Mouse (Mus musculus) mature B cell (primary cell): ENCODE data around the gene Cisd3.
"Not testable (repeated sequence)": the region's sequence is repeated elsewhere in the genome, so short reads cannot be mapped to it uniquely, and the experiment has no call there.

Source experiments
- in situ Hi-C: fragments of 300-500 bp; cut with MboI; formaldehyde crosslinking; loops from 2 replicates; pipeline ENCODE4 v1.14.3; 2019

Gene Cisd3

GRCm38 (mm10) chr11:97685613-97686321 is at the start of gene Cisd3:
Gene Cisd3 (plus strand): TSS chr11:97685826.
- in situ Hi-C loops = no loop called here

DNA sequence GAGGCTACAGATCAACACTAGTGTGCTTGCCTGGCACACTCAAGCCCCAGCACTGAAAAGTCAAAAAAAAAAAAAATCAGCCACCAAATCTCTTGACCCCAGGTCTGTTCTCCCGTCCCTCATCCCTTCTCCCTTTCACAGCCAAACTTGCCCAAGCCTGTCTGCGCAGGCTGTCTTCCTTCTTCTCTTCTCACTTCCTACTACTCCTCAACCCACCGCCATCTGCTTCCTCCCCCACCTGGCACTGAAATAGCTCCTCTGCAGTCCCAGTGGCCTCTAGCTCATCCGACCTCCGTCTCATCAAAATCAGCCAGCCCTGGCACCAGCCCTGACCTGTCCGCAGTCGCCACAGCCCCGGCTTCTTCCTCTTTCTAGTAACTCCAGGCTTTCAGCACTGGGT is 44.0 kb upstream of the Cisd3 start:
- in situ Hi-C loops = no loop called here

DNA sequence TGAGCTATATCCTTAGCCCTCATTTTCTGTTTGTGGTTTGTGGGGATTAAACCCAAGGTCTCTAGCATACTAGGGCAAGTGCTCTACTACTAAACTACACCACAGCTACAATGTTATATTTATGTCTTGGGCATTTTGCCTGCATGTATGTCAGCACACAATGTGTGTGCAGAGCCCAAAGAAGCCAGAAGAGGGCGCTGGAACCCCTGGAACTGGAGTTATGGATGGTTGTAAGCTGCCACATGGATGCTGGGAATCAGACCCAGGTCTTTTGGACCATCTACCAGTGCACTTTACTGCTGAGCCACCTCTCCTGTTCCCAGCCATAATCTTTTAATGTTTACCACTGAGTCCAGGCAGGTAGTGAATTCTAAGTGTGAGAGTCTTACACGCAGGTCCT is 42.9 kb upstream of the Cisd3 start:
- in situ Hi-C loops = no loop called here

DNA sequence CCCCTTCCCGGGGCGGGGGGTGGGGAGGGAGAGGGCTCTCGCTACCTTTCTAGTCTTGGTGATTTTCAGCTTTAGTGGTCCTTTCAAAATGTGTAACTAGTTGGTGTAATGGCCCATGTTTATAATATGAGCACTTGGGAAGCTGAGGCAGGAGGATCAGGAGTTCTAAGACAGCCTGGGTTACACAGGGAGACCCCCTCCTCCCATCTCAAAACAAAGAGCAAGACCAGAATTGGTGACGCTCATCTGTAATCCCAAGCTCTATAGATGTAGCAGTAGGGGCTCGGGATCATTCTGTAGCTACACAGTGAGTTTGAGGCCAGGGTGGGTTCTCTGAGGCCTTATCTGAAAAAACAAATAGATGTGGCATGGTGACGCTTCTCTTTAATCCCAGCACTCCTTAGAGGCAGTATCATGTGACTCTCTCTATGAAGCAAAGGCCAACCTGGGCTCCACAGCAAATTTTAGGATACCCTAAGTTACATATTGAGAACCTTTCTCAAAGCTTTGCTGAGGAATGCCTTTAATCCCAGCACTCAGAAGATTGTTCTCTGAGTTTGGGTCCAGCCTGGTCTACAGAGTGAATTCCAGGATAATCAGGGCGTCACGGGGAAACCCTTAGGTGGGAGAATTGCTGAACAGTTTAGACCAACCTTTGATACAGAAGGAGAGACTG is 42.1 kb upstream of the Cisd3 start:
- in situ Hi-C loops = no loop called here

GRCm38 (mm10) chr11:97644834-97645233 is 40.8 kb upstream of the Cisd3 start:
- in situ Hi-C loops = loop anchor here (5.0 kb wide), 1 partner anchor 37 kb away; no protein-coding TSS in a partner anchor

DNA sequence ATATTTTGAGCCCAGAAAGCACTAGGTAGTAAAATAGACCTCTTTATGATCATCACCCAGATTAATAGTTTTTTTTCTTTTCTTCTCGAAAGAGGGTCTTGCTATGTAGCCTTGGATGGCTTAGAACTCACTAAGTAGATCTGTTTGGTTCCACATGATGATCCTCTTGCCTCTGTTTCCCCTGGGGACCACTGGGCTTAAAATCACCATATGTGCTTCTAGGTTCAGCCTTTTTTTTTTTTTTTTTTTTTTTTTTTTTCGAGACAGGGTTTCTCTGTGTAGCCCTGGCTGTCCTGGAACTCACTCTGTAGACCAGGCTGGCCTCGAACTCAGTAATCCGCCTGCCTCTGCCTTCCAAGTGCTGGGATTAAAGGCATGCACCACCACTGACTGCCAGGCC is 37.1 kb upstream of the Cisd3 start:
- in situ Hi-C loops = loop anchor here (5.0 kb wide), 1 partner anchor 34 kb away; no protein-coding TSS in a partner anchor

- in situ Hi-C loops = no loop called here
Measured at GRCm38 (mm10) chr11:97650341-97650740, 35.3 kb upstream of the Cisd3 start.

GRCm38 (mm10) chr11:97653376-97653775 is 32.2 kb upstream of the Cisd3 start:
- in situ Hi-C loops = not testable (repeated sequence)

GRCm38 (mm10) chr11:97654210-97654609 is 31.4 kb upstream of the Cisd3 start:
- in situ Hi-C loops = no loop called here

- in situ Hi-C loops = no loop called here
Measured at GRCm38 (mm10) chr11:97656269-97656971, 29.2 kb upstream of the Cisd3 start.

GRCm38 (mm10) chr11:97657184-97657945 is 28.3 kb upstream of the Cisd3 start:
- in situ Hi-C loops = no loop called here

DNA sequence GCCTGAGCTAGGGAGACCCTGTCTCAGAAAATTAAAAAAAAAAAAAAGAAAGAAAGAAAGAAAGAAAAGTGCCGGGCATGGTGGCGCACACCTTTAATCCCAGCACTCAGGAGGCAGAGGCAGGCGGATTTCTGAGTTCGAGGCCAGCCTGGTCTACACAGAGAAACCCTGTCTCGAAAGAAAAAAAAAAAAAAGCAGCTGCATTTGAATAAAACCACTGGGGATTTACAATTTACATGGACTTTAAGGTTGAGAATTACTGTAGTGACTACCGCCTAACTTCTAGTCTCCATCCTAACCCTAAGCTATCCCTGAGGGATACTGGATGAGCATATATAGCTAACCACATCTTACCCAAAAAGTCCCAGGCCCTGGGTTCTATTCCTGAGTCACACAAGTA is 27.7 kb upstream of the Cisd3 start:
- in situ Hi-C loops = not testable (repeated sequence)

GRCm38 (mm10) chr11:97658751-97659266 is 26.8 kb upstream of the Cisd3 start:
- in situ Hi-C loops = no loop called here

GRCm38 (mm10) chr11:97659267-97659989 is 26.2 kb upstream of the Cisd3 start:
- in situ Hi-C loops = no loop called here

GRCm38 (mm10) chr11:97659990-97660714 is 25.5 kb upstream of the Cisd3 start:
- in situ Hi-C loops = no loop called here

DNA sequence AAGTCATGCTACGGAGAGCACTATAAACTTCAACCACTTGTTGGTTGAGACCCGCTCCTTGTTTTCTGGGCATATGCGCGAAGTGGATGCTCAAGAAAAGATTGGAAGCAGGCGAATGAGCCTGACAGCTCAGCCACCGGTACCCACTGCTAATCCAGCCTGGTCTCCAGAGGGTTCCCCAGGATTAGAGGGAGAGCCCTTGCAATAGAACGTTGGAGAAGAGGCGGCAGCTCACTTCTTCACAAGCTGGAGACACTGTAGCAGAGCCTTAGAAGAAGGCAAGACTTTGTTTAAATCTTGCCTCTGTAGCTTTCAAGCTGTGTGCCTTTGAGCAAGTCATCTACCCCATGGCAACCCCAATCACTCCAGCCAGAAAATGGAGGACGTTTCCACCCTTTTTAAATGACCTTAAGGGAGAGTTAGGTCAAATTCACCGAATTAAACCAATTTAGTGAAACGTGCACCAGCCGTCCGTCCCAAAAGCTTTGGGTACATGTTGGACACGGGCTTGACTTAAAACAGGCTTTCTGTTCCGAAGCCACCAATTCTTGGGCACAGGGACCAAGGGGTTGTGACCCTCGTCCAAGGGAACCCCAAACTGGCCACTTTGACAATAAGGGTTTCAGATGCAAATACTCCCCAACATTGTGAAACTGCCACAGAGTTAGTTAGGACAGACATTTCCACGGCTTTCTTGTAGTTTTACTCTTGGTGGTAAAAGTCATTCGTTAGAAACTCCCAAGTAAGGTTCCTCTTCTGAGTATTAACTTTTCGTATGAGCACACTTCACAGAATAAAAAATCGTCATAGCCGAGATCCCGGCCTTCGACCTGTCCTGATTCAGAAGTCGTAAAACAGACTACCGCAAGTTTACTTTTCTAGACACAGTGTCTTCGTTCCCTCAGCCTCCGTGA is 24.6 kb upstream of the Cisd3 start:
- in situ Hi-C loops = no loop called here

GRCm38 (mm10) chr11:97661648-97662133 is 23.9 kb upstream of the Cisd3 start:
- in situ Hi-C loops = no loop called here

DNA sequence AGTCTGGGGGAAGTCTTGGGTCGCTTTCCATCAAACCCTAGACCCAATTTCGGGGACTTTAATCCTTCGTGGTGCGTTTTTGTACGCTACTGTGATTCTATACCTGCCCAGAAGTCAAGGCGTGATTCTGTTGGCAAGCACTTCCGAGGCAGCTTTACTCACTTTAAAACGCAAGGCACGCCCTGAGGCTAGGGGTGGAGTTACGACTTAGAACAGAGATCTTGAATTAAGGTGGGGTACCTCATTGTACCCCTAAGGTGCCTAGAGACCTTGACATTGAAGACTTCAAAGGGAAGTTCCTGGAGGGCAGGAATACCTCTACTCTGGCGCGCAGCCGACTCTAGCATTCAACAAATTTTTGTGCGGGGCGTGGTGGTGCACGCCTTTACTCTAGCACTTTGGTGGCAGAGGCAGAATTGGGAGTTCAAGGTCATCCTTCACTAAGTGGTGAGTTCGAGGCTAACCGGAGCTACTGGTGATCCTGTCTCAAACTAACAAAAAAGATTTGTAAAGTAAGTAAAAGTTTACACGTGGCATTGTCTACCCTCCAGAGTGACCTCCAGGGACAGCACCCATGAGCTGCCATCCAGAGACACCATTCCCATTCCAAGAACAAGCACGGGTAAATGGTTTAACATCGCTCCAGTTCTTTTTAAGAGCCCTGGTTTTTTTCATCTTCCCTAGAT is 23.3 kb upstream of the Cisd3 start:
- in situ Hi-C loops = no loop called here
